Mouse (Mus musculus) embryo, embryonic 10 days (tissue): ENCODE measurements around the gene Ankrd39.

Experiments used
- DNase-seq: peaks from one replicate; pipeline ENCODE4 v3.0.0-alpha.2; 2015; ENCODE audit warnings: low spot score

Gene Ankrd39

DNA sequence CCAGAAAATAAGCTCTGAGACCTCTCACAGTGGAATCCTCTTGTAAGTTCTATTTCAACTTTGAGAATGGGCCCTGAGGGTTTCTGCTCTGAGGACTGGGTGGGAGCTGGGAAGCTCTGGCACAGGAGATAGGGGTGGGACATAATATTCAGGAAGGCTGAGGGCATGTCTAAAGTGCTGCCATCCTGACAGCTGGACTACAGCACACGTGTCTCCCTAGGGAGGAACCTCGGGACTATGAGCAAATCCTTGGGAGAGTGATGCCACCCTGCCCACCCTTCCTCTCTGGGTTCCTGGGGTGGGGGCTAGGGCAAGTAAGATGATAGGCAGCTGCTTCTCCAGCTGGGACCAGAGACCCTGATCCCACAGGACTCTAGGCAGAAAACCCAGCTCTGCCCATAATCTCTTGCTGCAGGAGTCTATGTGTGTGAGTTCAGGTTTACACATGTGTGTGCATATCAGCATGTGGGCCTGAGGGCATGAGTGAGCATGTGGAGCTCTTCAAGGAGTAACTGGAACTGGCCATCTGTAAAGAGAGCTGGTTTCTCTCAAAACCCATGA is 25.0 kb upstream of the Ankrd39 start:
- DNase-seq, result no peak

- DNase-seq, result no peak
Observed at GRCm38 (mm10) chr1:36571627-36572026, 24.4 kb upstream of the Ankrd39 start.

DNA sequence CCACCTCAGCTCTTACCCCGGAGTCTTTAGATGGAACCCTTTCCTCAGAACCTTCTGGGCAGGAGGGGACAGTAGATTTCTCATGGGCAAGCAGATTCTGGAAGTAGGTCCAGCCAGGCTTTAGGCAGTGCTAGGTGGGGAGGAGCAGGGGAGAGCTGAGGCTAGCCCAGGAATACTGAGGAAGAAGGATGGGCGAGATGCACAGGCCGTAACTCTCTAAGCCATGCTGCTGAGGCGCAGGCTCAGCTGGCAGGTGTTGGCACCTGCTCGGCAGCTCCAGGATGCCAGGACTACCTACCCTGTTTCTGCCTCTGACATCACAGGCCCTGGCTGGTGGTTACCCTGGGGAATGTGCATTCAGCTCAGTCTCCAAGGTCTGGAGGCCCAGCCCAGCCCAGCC is 23.1 kb upstream of the Ankrd39 start:
- DNase-seq, result no peak

- DNase-seq, result no peak
Observed at GRCm38 (mm10) chr1:36569694-36570276, 22.5 kb upstream of the Ankrd39 start.

DNA sequence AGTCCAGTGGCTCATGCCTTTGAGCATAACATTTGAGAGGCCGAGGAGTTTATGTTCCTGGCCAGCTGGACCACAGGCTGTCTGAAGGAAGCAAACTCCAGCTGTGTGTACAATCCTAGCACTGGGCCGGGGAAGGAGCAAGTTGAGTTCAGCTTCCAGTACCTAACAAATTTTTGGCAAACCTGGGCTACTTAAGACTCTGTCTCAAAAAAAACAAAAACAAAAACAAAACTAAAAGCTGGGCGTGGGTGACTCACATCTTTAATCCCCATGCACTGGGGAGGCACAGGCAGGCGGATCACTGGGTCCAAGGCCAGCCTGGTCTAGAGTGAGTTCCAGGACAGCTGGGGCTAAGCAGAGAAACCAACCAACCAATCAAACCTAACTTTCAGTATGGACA is 21.5 kb upstream of the Ankrd39 start:
- no peak for DNase-seq

GRCm38 (mm10) chr1:36567818-36568603 is 20.8 kb upstream of the Ankrd39 start:
- no peak for DNase-seq

- no peak for DNase-seq
Observed at GRCm38 (mm10) chr1:36566425-36566824, 19.2 kb upstream of the Ankrd39 start.

GRCm38 (mm10) chr1:36564101-36564500 is 16.9 kb upstream of the Ankrd39 start:
- DNase-seq, result no peak

DNA sequence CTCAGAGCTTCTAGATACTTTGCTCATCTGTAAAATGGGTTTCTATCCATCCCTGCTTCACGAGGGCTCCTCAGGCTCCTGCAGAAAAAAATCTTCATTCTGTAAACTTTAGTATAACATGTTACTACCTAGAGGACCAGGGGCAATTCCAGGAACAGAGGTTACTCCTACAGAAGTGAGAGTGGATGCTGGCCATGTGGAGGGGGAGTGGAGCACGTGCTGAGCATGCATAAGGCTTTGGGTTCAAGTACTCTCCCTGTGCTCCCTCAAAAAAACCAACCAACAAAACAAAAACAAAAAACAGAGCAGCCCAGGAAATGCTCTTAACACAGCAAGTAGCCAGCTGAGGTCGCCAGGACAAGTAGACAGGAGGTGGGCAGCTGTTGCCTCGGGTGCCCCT is 16.4 kb upstream of the Ankrd39 start:
- no peak for DNase-seq

GRCm38 (mm10) chr1:36563197-36563596 is 16.0 kb upstream of the Ankrd39 start:
- DNase-seq, result peak; percentile 16

GRCm38 (mm10) chr1:36562388-36562787 is 15.1 kb upstream of the Ankrd39 start:
- DNase-seq, result no peak

GRCm38 (mm10) chr1:36560903-36561302 is 13.7 kb upstream of the Ankrd39 start:
- no peak for DNase-seq

DNA sequence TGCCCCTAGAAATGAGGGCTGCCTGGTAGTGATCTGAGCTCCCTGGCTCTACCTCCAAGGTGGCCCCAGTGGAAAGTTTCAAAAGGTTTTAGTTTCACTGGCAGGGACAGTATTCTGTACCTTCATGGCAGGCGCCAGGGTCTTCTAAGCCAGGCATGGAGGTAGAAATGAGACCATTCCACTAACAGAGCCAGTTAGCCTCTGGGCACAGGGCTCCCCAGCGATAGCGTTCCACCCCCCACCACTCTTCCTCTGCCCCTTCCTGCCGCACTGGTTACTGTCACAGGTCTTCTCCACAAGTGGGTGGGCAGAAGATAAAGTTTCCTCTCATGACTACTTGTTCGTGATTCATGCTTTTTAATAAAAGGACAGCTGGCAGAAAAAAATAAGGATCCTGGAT is 12.6 kb upstream of the Ankrd39 start:
- DNase-seq, result no peak

DNA sequence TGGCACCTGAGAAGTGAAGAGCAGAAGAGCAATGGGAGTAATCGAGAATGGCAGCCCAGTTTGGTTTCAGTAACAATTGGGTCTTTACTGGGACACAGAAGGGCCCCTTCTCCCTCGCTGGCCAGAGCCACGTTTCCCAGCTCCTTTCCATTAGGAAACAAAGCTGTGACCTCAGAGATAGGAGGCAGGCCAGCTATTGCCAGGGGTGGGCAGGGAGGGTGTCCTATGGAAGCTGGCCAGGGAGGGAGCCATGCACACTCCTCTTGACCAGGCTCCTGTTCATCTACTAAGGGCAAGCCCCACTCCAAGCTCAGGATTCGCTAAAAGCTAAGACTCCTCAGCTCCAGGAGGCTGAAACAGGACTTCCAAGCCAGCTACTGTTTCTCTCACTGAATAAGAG is 12.0 kb upstream of the Ankrd39 start:
- DNase-seq, result peak; percentile 53

DNA sequence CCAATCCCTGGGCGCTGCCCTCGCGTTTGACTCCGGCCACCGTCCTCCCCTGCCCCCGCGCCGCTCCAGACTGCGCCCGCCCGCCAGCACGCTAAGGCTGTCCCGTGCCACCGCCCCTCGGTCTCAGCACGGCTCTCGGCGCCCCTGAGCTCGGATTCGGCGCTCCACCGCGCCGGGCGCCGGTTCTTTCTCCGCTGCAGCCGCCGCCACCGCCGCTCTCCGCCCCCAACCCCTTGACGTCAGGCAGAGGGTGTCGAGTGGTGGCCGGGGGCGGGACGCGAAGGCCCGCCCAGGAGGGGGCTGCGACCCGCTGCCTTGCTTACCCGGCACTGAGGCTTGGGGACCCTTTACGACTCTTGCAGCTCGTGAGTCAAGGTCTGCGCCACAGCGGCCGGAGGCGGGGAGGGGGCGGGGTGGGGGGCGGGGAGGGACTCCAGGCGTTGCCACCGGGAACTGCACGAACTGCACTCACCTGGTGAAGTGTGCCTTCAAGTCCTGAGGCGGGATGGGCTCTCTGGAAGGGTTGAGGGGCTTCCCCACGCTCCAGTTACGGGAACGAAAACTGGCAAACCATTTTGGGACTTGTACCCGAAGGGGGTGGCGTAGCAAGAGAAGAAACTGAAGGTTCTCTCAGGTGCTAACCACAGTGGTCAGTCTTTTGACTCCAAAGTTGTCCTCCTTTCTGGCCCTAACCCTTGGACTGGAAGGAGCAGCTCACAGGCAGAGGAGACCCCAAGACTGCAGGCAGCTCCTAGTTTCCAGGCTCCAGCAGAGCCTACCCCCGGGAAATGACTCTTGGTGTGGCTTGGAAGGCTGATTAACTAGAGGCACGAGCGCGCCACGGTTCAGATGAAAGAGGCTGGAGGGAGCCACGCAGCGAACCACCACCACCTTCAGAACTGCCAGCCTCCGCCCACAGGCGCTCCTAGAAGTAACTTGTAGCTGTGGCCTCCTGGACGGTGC is 11.1 kb upstream of the Ankrd39 start, which contains the start of gene Sema4c:
TSS of gene Sema4c (minus strand) at position 319 of the 963 bp plus-strand sequence.
- peak; percentile 88 for DNase-seq

- DNase-seq, result peak; percentile 87
Observed at GRCm38 (mm10) chr1:36557457-36558011, 10.3 kb upstream of the Ankrd39 start.

- peak; percentile 93 for DNase-seq
Observed at GRCm38 (mm10) chr1:36556553-36557456, 9.6 kb upstream of the Ankrd39 start.

DNA sequence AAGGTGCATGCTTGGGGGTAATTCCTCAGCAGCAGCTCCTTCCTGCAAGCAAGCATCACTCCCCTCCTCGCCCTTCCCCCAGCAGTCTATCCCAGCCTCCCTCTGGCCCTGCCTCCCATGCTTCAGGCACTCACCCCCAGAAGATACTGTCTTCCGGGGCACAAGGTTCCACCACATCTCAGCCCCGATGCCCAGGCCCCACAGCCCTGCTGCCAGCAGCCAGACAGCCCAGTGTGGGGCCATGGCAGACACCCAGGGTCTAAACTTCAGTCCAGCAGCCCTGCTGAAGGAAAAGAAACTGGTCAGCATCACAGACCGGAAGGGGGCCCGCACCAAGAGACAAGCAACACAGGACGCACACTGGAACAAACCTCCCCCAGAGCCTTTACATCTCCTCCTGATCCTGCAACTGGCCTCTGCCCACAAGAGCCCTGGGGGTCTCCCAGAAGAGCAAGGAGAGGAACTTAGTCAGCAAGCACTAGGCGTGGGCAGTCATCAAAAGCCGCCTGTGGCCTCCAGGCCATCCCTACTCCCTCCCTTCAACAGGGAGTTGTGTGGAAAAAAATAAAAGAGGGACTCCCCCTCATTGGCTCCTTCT is 8.7 kb upstream of the Ankrd39 start:
- peak; percentile 39 for DNase-seq

DNA sequence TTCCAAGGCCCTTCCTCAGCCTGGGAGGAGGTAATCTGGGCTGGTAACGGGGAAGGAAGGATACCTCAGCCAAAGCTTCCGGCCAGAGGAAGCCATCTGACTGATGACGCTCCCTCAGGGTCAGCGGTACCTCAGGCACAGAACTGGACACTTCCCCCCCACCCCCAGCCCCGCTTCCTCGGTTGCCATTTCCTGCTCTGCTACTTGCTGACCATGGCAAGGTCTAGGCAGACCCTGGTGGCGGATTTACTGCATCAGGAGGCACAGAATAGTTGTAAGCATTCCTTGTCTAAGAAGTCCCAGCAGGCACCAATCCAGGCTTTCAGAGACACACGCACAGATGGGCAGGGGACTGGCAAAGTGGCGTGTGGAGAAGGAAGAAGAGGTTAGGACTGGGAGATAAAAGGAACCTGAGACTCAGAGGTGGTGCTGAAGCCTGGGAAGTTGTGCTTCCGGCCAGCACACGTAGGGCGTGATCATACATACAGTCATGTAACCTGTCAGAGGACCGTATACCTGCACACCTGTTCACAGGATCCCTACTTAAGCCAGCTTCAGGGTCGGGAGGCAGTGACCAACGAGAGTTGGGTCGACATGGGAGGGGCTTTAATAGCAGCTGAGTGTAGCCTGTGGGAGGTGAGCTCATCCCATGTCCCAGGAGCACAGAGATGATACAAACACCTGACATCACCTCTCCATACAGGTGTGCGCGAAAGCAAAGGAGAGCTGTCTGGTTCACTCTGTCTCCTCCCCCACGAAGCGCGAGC is 7.6 kb upstream of the Ankrd39 start:
- no peak for DNase-seq

GRCm38 (mm10) chr1:36552506-36552905 is 5.3 kb upstream of the Ankrd39 start:
- no peak for DNase-seq
